Mouse (Mus musculus) myocyte (in vitro differentiated cells): ENCODE measurements around the gene Igsf8.

Experiments
- CEBPB ChIP-seq: IDR thresholded peaks from 2 replicates; pipeline ENCODE4 v1.6.1; 2011; ENCODE audit warnings: mild to moderate bottlenecking, moderate library complexity; ENCODE audit not compliant: poor library complexity, insufficient read depth, severe bottlenecking
- E2F4 ChIP-seq: IDR thresholded peaks from one replicate; pipeline ENCODE4 v1.6.1; 2011; ENCODE audit warnings: mild to moderate bottlenecking, control low read depth, moderate library complexity; ENCODE audit not compliant: insufficient read depth
- MAX ChIP-seq: IDR thresholded peaks from one replicate; pipeline ENCODE4 v1.6.1; 2011; ENCODE audit warnings: low read depth, mild to moderate bottlenecking, control low read depth
- MYOD1 ChIP-seq, 3 experiments: IDR thresholded peaks; one replicate each; pipeline ENCODE4 v1.6.1; 2011; ENCODE audit warnings: control low read depth in 2 of 3, low read depth in 2 of 3, mild to moderate bottlenecking in 2 of 3, moderate library complexity in 1 of 3; ENCODE audit not compliant: insufficient read length in 2 of 3, control insufficient read depth in 1 of 3
- MYOG ChIP-seq, 3 experiments: IDR thresholded peaks; one replicate each; pipeline ENCODE4 v1.6.1; 2011; ENCODE audit warnings: control low read depth in 2 of 3, low read depth in 2 of 3, mild to moderate bottlenecking in 2 of 3; ENCODE audit not compliant: insufficient read length in 2 of 3, control insufficient read depth in 1 of 3, insufficient read depth in 1 of 3
- POLR2A ChIP-seq: IDR thresholded peaks from one replicate; pipeline ENCODE4 v1.6.1; 2011; ENCODE audit warnings: low read depth, mild to moderate bottlenecking, control low read depth, moderate library complexity; ENCODE audit not compliant: insufficient read length
- POLR2AphosphoS2 ChIP-seq: IDR thresholded peaks from one replicate; pipeline ENCODE4 v1.6.1; 2011; ENCODE audit warnings: low read depth, control low read depth; ENCODE audit not compliant: insufficient read length
- REST ChIP-seq: IDR thresholded peaks from one replicate; pipeline ENCODE4 v1.6.1; 2011; ENCODE audit warnings: mild to moderate bottlenecking, control low read depth, moderate library complexity; ENCODE audit not compliant: insufficient read depth, insufficient read length
- SRF ChIP-seq: IDR thresholded peaks from one replicate; pipeline ENCODE4 v1.6.1; 2011; ENCODE audit warnings: low read depth; ENCODE audit not compliant: control insufficient read depth, insufficient read length
- TCF12 ChIP-seq: IDR thresholded peaks from one replicate; pipeline ENCODE4 v1.6.1; 2011; ENCODE audit warnings: mild to moderate bottlenecking, control low read depth; ENCODE audit not compliant: poor library complexity, insufficient read depth, severe bottlenecking
- TCF3 ChIP-seq: IDR thresholded peaks from one replicate; pipeline ENCODE4 v1.6.1; 2011; ENCODE audit warnings: low read depth, control low read depth; ENCODE audit not compliant: insufficient read length
- USF1 ChIP-seq: IDR thresholded peaks from one replicate; pipeline ENCODE4 v1.6.1; 2011; ENCODE audit warnings: low read depth, mild to moderate bottlenecking, control low read depth, moderate library complexity

GRCm38 (mm10) chr1:172217148-172217547, 44.3 kb upstream of the Igsf8 start:
- no peak for TF ChIP-seq POLR2A
- TF ChIP-seq E2F4 = no peak
- TF ChIP-seq USF1 = no peak
- TF ChIP-seq MYOD1 (IDR thresholded peaks at IDR 0.05; ENCODE audit: control insufficient read depth in 1 of 3, insufficient read length in 2 of 3, low read depth in 2 of 3) = peak in 1 of 3 experiments; percentile 4
- TF ChIP-seq TCF12 = no peak
- no peak for TF ChIP-seq MAX
- TF ChIP-seq MYOG (IDR thresholded peaks at IDR 0.05; ENCODE audit: control insufficient read depth in 1 of 3, insufficient read depth in 1 of 3, insufficient read length in 2 of 3, low read depth in 2 of 3) = peak in 1 of 3 experiments; percentile 19
- no peak for TF ChIP-seq CEBPB
- TF ChIP-seq POLR2AphosphoS2 = no peak
- no peak for TF ChIP-seq TCF3
- TF ChIP-seq SRF = no peak
- TF ChIP-seq REST = no peak
